In the genomic region with DNA sequence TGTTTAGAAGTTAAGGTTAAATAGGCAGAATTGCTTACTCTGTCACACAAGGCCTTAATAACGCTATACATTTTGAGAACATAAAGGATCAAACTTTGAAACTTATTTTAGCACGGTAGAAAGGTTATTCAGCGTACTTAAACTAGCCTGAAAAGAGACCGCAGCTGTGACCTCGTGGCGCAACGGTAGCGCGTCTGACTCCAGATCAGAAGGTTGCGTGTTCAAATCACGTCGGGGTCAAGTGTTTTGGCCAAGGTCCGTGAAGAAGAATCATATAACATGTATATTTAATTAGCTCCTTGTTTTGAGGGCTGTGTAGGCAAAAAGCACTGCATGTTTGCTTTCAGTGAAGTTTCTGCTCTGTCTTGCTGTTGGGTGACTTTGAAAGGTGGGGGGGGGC, we compare ENCODE assay signal across 8 mouse cellular contexts. TPM values are rescaled to one million over a fixed set of nuclear protein-coding genes. Genes with fewer than 3 reads are reported as not detected.
DNase-seq lines count a peak whose midpoint lies in the region; ATAC-seq and TF ChIP-seq lines count a peak whose summit lies in the region.

No protein-coding gene starts in this region.

- H3K4me1 ChIP-seq in heart, embryonic 10.5 days: peaks cover 38% of the 10 kb centered on the region
- H3K4me1 ChIP-seq in heart, embryonic 12.5 days (replicated peaks): peaks cover 38% of the 10 kb centered on the region
- no peaks in the 10 kb centered on the region; the same call in 1 of the 2 replicates for H3K4me1 ChIP-seq in liver, adult 2 months (ENCODE audit: control insufficient read depth, insufficient read depth, low read length)
- H3K4me1 ChIP-seq in neural tube, embryonic 12.5 days: peaks cover 9% of the 10 kb centered on the region

- peak; percentile 85 for DNase-seq in heart, embryonic 10.5 days (ENCODE audit: low spot score)
- DNase-seq in heart, adult 9 months (ENCODE audit: low spot score in 2 of 2): no peak
- peak; percentile 83 for DNase-seq in R1 (ENCODE audit: low read depth, low spot score)
- peak; percentile 77 for DNase-seq in liver, adult 2 months (ENCODE audit: extremely low read depth, low read depth, low spot score)
- no peak for DNase-seq in layer of hippocampus, adult 11-12 months (ENCODE audit: low spot score)
- DNase-seq in gastrocnemius, adult 18-20 months (ENCODE audit: low spot score): no peak

- no peak for TF ChIP-seq CTCF in liver, adult 2 months (IDR thresholded peaks at IDR 0.05; ENCODE audit: low read depth, low read length)

- H3K4me3 ChIP-seq in heart, embryonic 10.5 days: peak overlapping the region; percentile 64
- peak overlapping the region; percentile 50 for H3K4me3 ChIP-seq in heart, embryonic 12.5 days
- peak overlapping the region; percentile 60; the same call in 1 of the 2 replicates for H3K4me3 ChIP-seq in liver, adult 2 months (ENCODE audit: insufficient read depth, low read depth, low read length)
- H3K4me3 ChIP-seq in neural tube, embryonic 12.5 days: no peak overlapping the region

- peak; percentile 58; the same call in 1 of the 2 replicates for ATAC-seq in heart, embryonic 12.5 days (ENCODE audit: insufficient number of reproducible peaks, low FRiP score)
- no peak for ATAC-seq in neural tube, embryonic 12.5 days (ENCODE audit: low FRiP score, low read depth)

- no peaks in the 10 kb centered on the region for H3K27me3 ChIP-seq in heart, embryonic 10.5 days (ENCODE audit: insufficient read depth, poor library complexity, severe bottlenecking)
- no peaks in the 10 kb centered on the region for H3K27me3 ChIP-seq in heart, embryonic 12.5 days (replicated peaks)
- no peaks in the 10 kb centered on the region for H3K27me3 ChIP-seq in liver, adult 2 months (ENCODE audit: control insufficient read depth, insufficient read depth, low read length)
- H3K27me3 ChIP-seq in neural tube, embryonic 12.5 days (replicated peaks): no peaks in the 10 kb centered on the region

- no peaks in the 10 kb centered on the region for H3K36me3 ChIP-seq in heart, embryonic 10.5 days
- H3K36me3 ChIP-seq in heart, embryonic 12.5 days: no peaks in the 10 kb centered on the region
- no peaks in the 10 kb centered on the region for H3K36me3 ChIP-seq in liver, adult 2 months (ENCODE audit: control insufficient read depth, insufficient read depth, low read length)
- no peaks in the 10 kb centered on the region for H3K36me3 ChIP-seq in neural tube, embryonic 12.5 days

- H3K9me3 ChIP-seq in heart, embryonic 10.5 days: no peaks in the 10 kb centered on the region
- H3K9me3 ChIP-seq in heart, embryonic 12.5 days (replicated peaks): no peaks in the 10 kb centered on the region
- H3K9me3 ChIP-seq in neural tube, embryonic 12.5 days: no peaks in the 10 kb centered on the region

- peak overlapping the region; percentile 79 for H3K4me2 ChIP-seq in heart, embryonic 12.5 days
- peak overlapping the region; percentile 54 for H3K4me2 ChIP-seq in neural tube, embryonic 12.5 days (replicated peaks)

- H3K9ac ChIP-seq in heart, embryonic 12.5 days: peak overlapping the region; percentile 71; the same call in 1 of the 2 replicates
- H3K9ac ChIP-seq in liver, adult 2 months (ENCODE audit: low read depth, low read length): no peak overlapping the region
- no peak overlapping the region for H3K9ac ChIP-seq in neural tube, embryonic 12.5 days

- H3K27ac ChIP-seq in heart, embryonic 10.5 days: peak overlapping the region; percentile 76; the same call in 1 of the 2 replicates
- no peak overlapping the region for H3K27ac ChIP-seq in heart, embryonic 12.5 days (ENCODE audit: poor library complexity, severe bottlenecking)
- H3K27ac ChIP-seq in liver, adult 2 months (replicated peaks; ENCODE audit: insufficient read depth, low read depth, low read length): no peak overlapping the region
- no peak overlapping the region for H3K27ac ChIP-seq in neural tube, embryonic 12.5 days

- no peak for TF ChIP-seq POLR2A in liver, adult 2 months (IDR thresholded peaks at IDR 0.05; ENCODE audit: extremely low read depth, insufficient read depth, low read length)

- WGBS in heart, embryonic 10.5 days: under 1% methylated on average over 13 of the region's 13 CpGs
- 5% methylated on average over 13 of the region's 13 CpGs for WGBS in heart, embryonic 12.5 days
- WGBS in liver, adult 2 months: 29% methylated on average over 13 of the region's 13 CpGs
- 2% methylated on average over 13 of the region's 13 CpGs for WGBS in neural tube, embryonic 12.5 days

- H3K79me2 ChIP-seq in liver, adult 2 months (ENCODE audit: control insufficient read depth, insufficient read depth, low read length): no peaks in the 10 kb centered on the region

RNA-seq across cellular contexts. Expression of gene Btn2a2, which starts 17.7 kb away (rescaled TPM):
- polyA plus RNA-seq in heart, embryonic 10.5 days (2016; fragmentation: Nextera tagmentation; extraction: Ambion mirVana): 0.30 and 0.75 TPM in 2 replicates
- polyA plus RNA-seq in heart, embryonic 12.5 days (2016; fragmentation: Nextera tagmentation; extraction: Ambion mirVana): 0.45 and 0.58 TPM in 2 replicates
- not detected in 2 replicates for total RNA-seq in liver, adult 2 months (2014; rRNA removed)
- not detected in 2 replicates for polyA plus RNA-seq in liver, adult 2 months (2012; rRNA removed)
- 0.23 and 0.31 TPM in 2 replicates for polyA plus RNA-seq in neural tube, embryonic 12.5 days (2016; fragmentation: Nextera tagmentation; extraction: Ambion mirVana)
- not detected for total RNA-seq in gastrocnemius, adult 18-20 months (2021)

RNA-seq across cellular contexts. Expression of gene Hist1h4h, which starts 24.5 kb away (rescaled TPM):
- polyA plus RNA-seq in heart, embryonic 10.5 days (2016; fragmentation: Nextera tagmentation; extraction: Ambion mirVana): 2.5 and 2.8 TPM in 2 replicates
- 4.4 and 5.2 TPM in 2 replicates for polyA plus RNA-seq in heart, embryonic 12.5 days (2016; fragmentation: Nextera tagmentation; extraction: Ambion mirVana)
- 706 and 873 TPM in 2 replicates for total RNA-seq in liver, adult 2 months (2014; rRNA removed)
- 8.5 and 26.7 TPM in 2 replicates for polyA plus RNA-seq in liver, adult 2 months (2012; rRNA removed)
- 4.6 and 6.6 TPM in 2 replicates for polyA plus RNA-seq in neural tube, embryonic 12.5 days (2016; fragmentation: Nextera tagmentation; extraction: Ambion mirVana)
- 100 to 1,000 TPM; 149 to 163 TPM for total RNA-seq in gastrocnemius, adult 18-20 months (2021)

RNA-seq across cellular contexts. Expression of gene Hist1h2af, which starts 27.4 kb away (rescaled TPM):
- 1.7 and 4.9 TPM in 2 replicates for polyA plus RNA-seq in heart, embryonic 10.5 days (2016; fragmentation: Nextera tagmentation; extraction: Ambion mirVana)
- 2.7 and 7.0 TPM in 2 replicates for polyA plus RNA-seq in heart, embryonic 12.5 days (2016; fragmentation: Nextera tagmentation; extraction: Ambion mirVana)
- total RNA-seq in liver, adult 2 months (2014; rRNA removed): 9.2 and 13.4 TPM in 2 replicates
- 2.1 and 2.9 TPM in 2 replicates for polyA plus RNA-seq in liver, adult 2 months (2012; rRNA removed)
- 2.7 and 5.6 TPM in 2 replicates for polyA plus RNA-seq in neural tube, embryonic 12.5 days (2016; fragmentation: Nextera tagmentation; extraction: Ambion mirVana)
- total RNA-seq in gastrocnemius, adult 18-20 months (2021): 1 to 10 TPM in 1 of 2 experiments, under 1 TPM in 1; 0.73 to 1.9 TPM

RNA-seq across cellular contexts. Expression of gene Hist1h3g, which starts 28.9 kb away (rescaled TPM):
- polyA plus RNA-seq in heart, embryonic 10.5 days (2016; fragmentation: Nextera tagmentation; extraction: Ambion mirVana): 3.2 and 3.5 TPM in 2 replicates
- polyA plus RNA-seq in heart, embryonic 12.5 days (2016; fragmentation: Nextera tagmentation; extraction: Ambion mirVana): 3.9 and 4.0 TPM in 2 replicates
- 5.6 and 12.9 TPM in 2 replicates for total RNA-seq in liver, adult 2 months (2014; rRNA removed)
- 0.26 TPM in 1 of 2 replicates, not detected in the other for polyA plus RNA-seq in liver, adult 2 months (2012; rRNA removed)
- 3.0 and 5.4 TPM in 2 replicates for polyA plus RNA-seq in neural tube, embryonic 12.5 days (2016; fragmentation: Nextera tagmentation; extraction: Ambion mirVana)
- under 1 TPM; 0.55 to 0.57 TPM for total RNA-seq in gastrocnemius, adult 18-20 months (2021)

RNA-seq across cellular contexts. Expression of gene Hist1h2bh, which starts 36.8 kb away (rescaled TPM):
- 0.22 and 0.73 TPM in 2 replicates for polyA plus RNA-seq in heart, embryonic 10.5 days (2016; fragmentation: Nextera tagmentation; extraction: Ambion mirVana)
- polyA plus RNA-seq in heart, embryonic 12.5 days (2016; fragmentation: Nextera tagmentation; extraction: Ambion mirVana): 0.26 and 0.28 TPM in 2 replicates
- total RNA-seq in liver, adult 2 months (2014; rRNA removed): 1.3 and 1.5 TPM in 2 replicates
- polyA plus RNA-seq in liver, adult 2 months (2012; rRNA removed): 0.07 and 0.09 TPM in 2 replicates
- 0.63 TPM in 2 replicates for polyA plus RNA-seq in neural tube, embryonic 12.5 days (2016; fragmentation: Nextera tagmentation; extraction: Ambion mirVana)
- total RNA-seq in gastrocnemius, adult 18-20 months (2021): 1 to 10 TPM; 1.0 to 1.1 TPM

Comparison
In these comparisons a context has a peak if more than half of its experiments do, and no peak if none do; other contexts are left out.
1. DNase-seq: peak in heart, embryonic 10.5 days (single experiment), R1 (single experiment) and liver, adult 2 months (single experiment); none in heart, adult 9 months (0 of 2), layer of hippocampus, adult 11-12 months (single experiment) and gastrocnemius, adult 18-20 months (single experiment).